Mouse (Mus musculus) liver, adult 2 months (tissue): ENCODE data around the gene Ccnyl1. TPM values are rescaled to one million over a fixed set of nuclear protein-coding genes. Genes with fewer than 3 reads are reported as not detected.

ENCODE experiments used
- DNase-seq: peaks from one replicate; pipeline ENCODE4 v3.0.0-alpha.2; 2011; ENCODE audit warnings: low read depth, low spot score; ENCODE audit errors: extremely low read depth
- H3K27ac ChIP-seq: fragments of 200-500 bp; replicated peaks from 2 replicates; pipeline ENCODE4 v1.5.1; 2012; ENCODE audit warnings: low read depth, mild to moderate bottlenecking, control low read depth, inconsistent platforms, low read length; ENCODE audit not compliant: insufficient read depth
- H3K27me3 ChIP-seq: fragments of 200-500 bp; 2 replicates; pipeline ENCODE4 v1.6.1; 2012; ENCODE audit warnings: mild to moderate bottlenecking, moderate library complexity, low read length, inconsistent platforms; ENCODE audit not compliant: control insufficient read depth, insufficient read depth
- H3K36me3 ChIP-seq: fragments of 200-500 bp; 2 replicates; pipeline ENCODE4 v1.6.1; 2012; ENCODE audit warnings: low read length, inconsistent platforms; ENCODE audit not compliant: control insufficient read depth, insufficient read depth
- H3K4me1 ChIP-seq: fragments of 200-500 bp; 2 replicates; pipeline ENCODE4 v1.6.1; 2011; ENCODE audit warnings: low read length; ENCODE audit not compliant: control insufficient read depth, insufficient read depth
- H3K4me3 ChIP-seq: fragments of 200-500 bp; 2 replicates; pipeline ENCODE4 v1.5.1; 2011; ENCODE audit warnings: low read depth, mild to moderate bottlenecking, control low read depth, low read length, moderate library complexity; ENCODE audit not compliant: insufficient read depth
- H3K79me2 ChIP-seq: fragments of 200-500 bp; 2 replicates; pipeline ENCODE4 v1.6.1; 2012; ENCODE audit warnings: inconsistent platforms, mild to moderate bottlenecking, low read length, moderate library complexity; ENCODE audit not compliant: control insufficient read depth, insufficient read depth
- H3K9ac ChIP-seq: fragments of 200-500 bp; 2 replicates; pipeline ENCODE4 v1.6.1; 2012; ENCODE audit warnings: low read depth, mild to moderate bottlenecking, control low read depth, inconsistent platforms, low read length
- CTCF ChIP-seq: fragments of 200-500 bp; IDR thresholded peaks from 2 replicates; pipeline ENCODE4 v1.5.1; 2011; ENCODE audit warnings: low read depth, low read length, control low read depth
- POLR2A ChIP-seq: fragments of 200-500 bp; IDR thresholded peaks from 2 replicates; pipeline ENCODE4 v1.6.1; 2011; ENCODE audit warnings: low read length, control low read depth; ENCODE audit not compliant: insufficient read depth; ENCODE audit errors: extremely low read depth
- WGBS: fragments of 180-500 bp; shearing (Covaris S2); methylation state at CpG from one replicate; pipeline ENCODE4 v1.1.7; 2018; 5-methylcytosine and 5-hydroxymethylcytosine counted together
- polyA plus RNA-seq: library from polyadenylated mRNA; depleted of rRNA; stranded (reverse); fragments of >200 nt; gene quantifications from 2 replicates; pipeline ENCODE4 v1.2.3, GENCODE M21; 2012
- total RNA-seq: library from RNA; depleted of rRNA; stranded (reverse); fragments of >200 nt; gene quantifications from 2 replicates; pipeline ENCODE4 v1.2.3, GENCODE M21; 2014

Gene Ccnyl1
- total and polyA plus RNA-seq, 2 experiments = 3.9 to 5.8 TPM

DNA sequence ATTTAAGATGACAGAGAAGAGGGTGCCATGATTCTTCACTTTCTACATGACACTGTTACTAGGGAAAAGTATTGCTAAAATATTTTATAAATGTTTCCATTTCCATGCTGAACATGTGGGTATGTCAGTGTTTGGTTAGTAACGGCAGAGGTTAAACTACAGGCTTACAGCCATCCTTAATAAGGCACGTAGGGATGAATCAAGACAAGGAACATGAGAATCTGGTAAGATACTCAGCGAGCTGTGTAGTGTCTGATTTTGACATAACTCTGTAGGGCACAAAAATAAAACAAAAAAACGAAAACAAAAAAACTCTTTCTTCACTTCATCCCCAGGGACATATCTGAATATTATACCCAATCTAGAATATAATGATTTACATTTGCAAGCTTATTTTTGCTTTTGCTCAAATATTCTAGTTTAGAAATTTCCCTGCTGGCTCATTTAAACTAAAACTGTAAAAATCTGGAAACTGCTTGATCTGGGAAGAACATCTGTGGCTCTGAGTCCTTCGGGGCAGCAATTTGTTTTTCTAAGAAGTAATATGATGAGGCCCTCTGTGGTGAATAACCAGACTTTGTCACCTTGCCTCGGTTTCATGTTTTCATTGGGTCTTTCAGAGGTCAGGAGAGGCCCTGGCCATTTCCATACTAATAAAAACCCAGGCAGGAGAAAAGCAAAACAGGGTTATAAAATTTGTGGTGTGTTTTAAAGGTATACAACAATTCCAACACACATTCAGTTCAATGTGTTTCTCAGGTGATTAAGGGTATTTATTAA is 14.0 kb upstream of the Ccnyl1 start:
- Histone ChIP-seq H3K9ac (no peak overlapping the region), H3K79me2 (no peaks in the 10 kb centered on the region), H3K4me1 (no peaks in the 10 kb centered on the region), H3K4me3 (no peak overlapping the region), H3K27me3 (no peaks in the 10 kb centered on the region), H3K27ac (no peak overlapping the region), H3K36me3 (no peaks in the 10 kb centered on the region)
- DNase-seq = no peak
- TF ChIP-seq CTCF = no peak
- no peak for TF ChIP-seq POLR2A
- WGBS = 80% methylated on average over 6 of the region's 6 CpGs

DNA sequence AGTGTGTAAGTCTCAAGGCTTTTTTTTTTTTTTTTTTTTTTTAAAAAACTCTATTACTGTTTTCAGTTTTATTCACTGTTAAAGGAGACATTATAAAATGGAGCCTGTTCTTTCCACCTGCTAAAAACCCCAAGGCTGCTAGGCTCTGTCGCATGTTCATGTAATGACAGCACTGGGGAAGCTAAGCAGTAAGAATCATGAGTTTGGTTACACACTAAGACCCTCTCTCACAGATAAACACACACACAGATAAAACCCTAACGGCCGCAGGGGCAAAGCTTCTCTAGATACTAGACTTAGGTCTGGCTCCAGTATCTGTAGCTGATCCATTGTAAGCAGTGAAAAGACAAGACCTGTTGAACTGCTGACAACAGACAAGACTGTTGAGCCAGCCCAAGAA is 8.8 kb upstream of the Ccnyl1 start:
- Histone ChIP-seq H3K27ac (no peak overlapping the region), H3K27me3 (no peaks in the 10 kb centered on the region), H3K79me2 (no peaks in the 10 kb centered on the region), H3K36me3 (no peaks in the 10 kb centered on the region), H3K9ac (no peak overlapping the region), H3K4me1 (no peaks in the 10 kb centered on the region), H3K4me3 (no peak overlapping the region)
- TF ChIP-seq CTCF (no peak), POLR2A (no peak)
- 97% methylated on average over 3 of the region's 3 CpGs for WGBS
- no peak for DNase-seq

DNA sequence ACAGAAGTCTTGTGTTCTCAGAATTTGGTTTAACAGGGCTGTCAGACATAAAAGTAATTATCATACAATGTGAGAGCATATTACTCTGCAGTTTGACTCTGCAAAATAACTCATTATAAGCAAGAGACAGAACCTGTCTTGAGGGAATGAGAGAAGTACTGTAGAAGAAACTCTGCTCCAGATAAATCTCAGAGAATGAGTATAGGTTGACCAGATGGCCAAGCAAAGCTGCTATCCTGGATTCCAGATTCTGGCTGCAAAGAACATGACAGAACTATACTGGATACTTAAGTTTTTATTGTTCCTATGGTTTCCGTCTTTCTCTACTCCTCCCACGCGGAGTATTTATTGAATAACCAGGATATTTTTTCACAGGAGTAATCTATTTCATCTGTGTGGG is 7.2 kb upstream of the Ccnyl1 start:
- DNase-seq = no peak
- H3K27me3 ChIP-seq = no peaks in the 10 kb centered on the region

GRCm38 (mm10) chr1:64684440-64684839 is 5.8 kb upstream of the Ccnyl1 start:
- 95% methylated on average over 2 of the region's 2 CpGs for WGBS

More for the DNA sequence above, 7.2 kb upstream of the Ccnyl1 start:
- Histone ChIP-seq H3K4me1 (no peaks in the 10 kb centered on the region), H3K79me2 (no peaks in the 10 kb centered on the region), H3K4me3 (no peak overlapping the region), H3K36me3 (no peaks in the 10 kb centered on the region), H3K9ac (no peak overlapping the region), H3K27ac (no peak overlapping the region)
- TF ChIP-seq POLR2A = no peak
- TF ChIP-seq CTCF = no peak
- WGBS = 96% methylated on average over 3 of the region's 3 CpGs

GRCm38 (mm10) chr1:64688046-64688445 is 2.2 kb upstream of the Ccnyl1 start:
- WGBS = 91% methylated on average over 4 of the region's 4 CpGs

More at GRCm38 (mm10) chr1:64684440-64684839, 5.8 kb upstream of the Ccnyl1 start:
- H3K4me1 ChIP-seq = peaks cover under 1% of the 10 kb centered on the region; the same call in 1 of the 2 replicates
- no peaks in the 10 kb centered on the region for H3K27me3 ChIP-seq
- TF ChIP-seq CTCF = no peak
- no peak for TF ChIP-seq POLR2A
- H3K9ac ChIP-seq = no peak overlapping the region
- H3K79me2 ChIP-seq = no peaks in the 10 kb centered on the region
- no peak overlapping the region for H3K27ac ChIP-seq
- DNase-seq = no peak
- no peaks in the 10 kb centered on the region for H3K36me3 ChIP-seq
- H3K4me3 ChIP-seq = no peak overlapping the region

DNA sequence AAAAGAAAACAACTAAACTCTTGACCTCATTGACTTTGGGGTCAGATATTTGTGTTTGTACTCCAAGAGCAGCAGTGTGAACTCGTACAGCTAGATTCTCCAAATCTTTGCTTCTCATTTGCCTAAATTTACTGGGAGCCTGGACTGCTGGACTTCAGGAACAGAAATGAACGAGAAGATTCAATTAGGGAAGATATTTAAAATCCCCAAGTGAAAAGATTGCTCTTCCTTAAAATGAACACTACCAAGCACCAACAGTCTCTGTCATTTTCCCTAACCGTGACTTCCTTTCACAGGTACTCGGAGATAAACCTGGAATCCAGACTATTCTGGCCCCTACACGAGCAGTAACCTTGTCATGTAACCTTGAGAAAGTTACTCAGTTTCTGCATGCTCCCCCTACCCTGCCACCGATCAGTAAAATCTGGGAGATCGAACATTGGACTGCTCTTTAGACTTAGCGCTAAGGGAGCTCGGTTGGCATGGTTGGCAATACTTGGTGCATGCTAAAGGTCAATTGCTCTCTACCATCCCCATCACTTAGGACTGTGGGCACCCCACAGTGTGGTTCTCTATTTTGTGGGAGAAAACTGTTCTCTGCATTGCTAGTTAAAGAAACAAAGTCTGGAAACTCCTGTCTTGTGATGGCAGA is 568 bp upstream of the Ccnyl1 start:
- Histone ChIP-seq H3K9ac (no peak overlapping the region), H3K36me3 (no peaks in the 10 kb centered on the region), H3K27me3 (no peaks in the 10 kb centered on the region), H3K79me2 (peaks cover 10% of the 10 kb centered on the region), H3K27ac (peak overlapping the region; percentile 40), H3K4me1 (peaks cover 2% of the 10 kb centered on the region; the same call in 1 of the 2 replicates), H3K4me3 (peak overlapping the region; percentile 65)
- peak; percentile 79 for DNase-seq
- 9% methylated on average over 9 of the region's 9 CpGs for whole genome bisulfite sequencing
- TF ChIP-seq POLR2A = no peak
- no peak for TF ChIP-seq CTCF

More at GRCm38 (mm10) chr1:64688046-64688445, 2.2 kb upstream of the Ccnyl1 start:
- Histone ChIP-seq H3K4me1 (peaks cover 2% of the 10 kb centered on the region; the same call in 1 of the 2 replicates), H3K79me2 (peaks cover 6% of the 10 kb centered on the region), H3K27me3 (no peaks in the 10 kb centered on the region), H3K27ac (no peak overlapping the region), H3K36me3 (no peaks in the 10 kb centered on the region), H3K9ac (no peak overlapping the region), H3K4me3 (no peak overlapping the region)
- TF ChIP-seq CTCF (no peak), POLR2A (no peak)
- no peak for DNase-seq
